Mouse (Mus musculus): ENCODE measurements around the gene Zfp119b. TPM values are rescaled to one million over a fixed set of nuclear protein-coding genes. Genes with fewer than 3 reads are reported as not detected.
"Not testable (repeated sequence)": the region's sequence is repeated elsewhere in the genome, so short reads cannot be mapped to it uniquely, and the experiment has no call there.

The Zfp119b gene
- polyA plus RNA-seq, 1 experiment, result 0.82 TPM

DNA sequence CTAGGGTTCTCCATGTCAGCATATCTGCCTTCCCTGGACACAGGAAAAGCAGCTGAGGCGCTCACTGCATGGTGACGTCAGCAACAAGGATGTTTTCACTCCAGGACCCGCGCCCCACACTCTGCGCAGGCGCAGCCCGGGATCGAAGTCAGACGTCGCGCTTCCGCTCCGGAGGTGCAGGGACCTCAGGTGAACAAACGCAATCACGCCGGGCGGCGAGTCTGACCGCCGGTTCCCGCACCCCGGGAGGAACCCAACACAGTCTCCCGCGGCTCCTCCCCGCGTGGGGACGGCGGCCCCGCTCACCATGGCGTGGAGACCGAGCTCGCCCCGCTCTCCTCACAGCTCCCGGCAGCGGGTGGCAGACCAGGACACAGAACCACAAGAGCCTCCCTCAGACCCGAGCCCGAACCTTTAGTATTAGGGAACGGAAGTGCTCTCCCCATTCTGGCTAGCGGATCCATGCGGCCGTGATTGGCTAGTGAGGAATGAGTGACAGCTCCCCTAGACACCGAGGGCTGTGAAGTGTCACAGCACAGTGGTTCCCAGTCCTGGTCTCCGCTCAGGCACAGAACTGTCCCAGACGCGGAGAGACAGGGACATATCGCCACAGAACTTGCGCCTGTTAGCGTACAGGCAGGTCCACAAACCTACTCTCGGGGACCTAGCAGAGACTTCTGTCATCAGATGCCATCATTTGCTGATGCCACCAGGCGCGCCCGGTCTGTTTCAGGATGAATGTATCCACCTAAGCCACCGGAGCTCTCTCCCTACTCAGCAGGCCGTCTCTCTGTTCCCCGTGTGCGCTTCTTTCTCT, 4.2 kb downstream of the Zfp119b start:
- not testable (repeated sequence) for H3K36me3 ChIP-seq (ENCODE audit: control insufficient read depth, insufficient read depth); H3K79me2 ChIP-seq (ENCODE audit: control insufficient read depth, insufficient read depth); H3K27me3 ChIP-seq (ENCODE audit: control insufficient read depth, insufficient read depth, insufficient read length)
- Histone ChIP-seq H3K4me3 (peak overlapping the region; percentile 53), H3K4me2 (ENCODE audit: low read depth) (peak overlapping the region; percentile 80), H3ac (ENCODE audit: control insufficient read depth, insufficient read length) (peak overlapping the region; percentile 78)
- TF ChIP-seq POLR2AphosphoS2 (IDR thresholded peaks at IDR 0.05; ENCODE audit: insufficient read length, low read depth), result peak; percentile 67
- TF ChIP-seq POLR2A (IDR thresholded peaks at IDR 0.05; ENCODE audit: insufficient read length, low read depth), result peak; percentile 64
- peak in 1 of 3 experiments; percentile 1 for TF ChIP-seq MYOD1 (IDR thresholded peaks at IDR 0.05; ENCODE audit: control insufficient read depth in 1 of 3, insufficient read length in 2 of 3, low read depth in 2 of 3)

DNA sequence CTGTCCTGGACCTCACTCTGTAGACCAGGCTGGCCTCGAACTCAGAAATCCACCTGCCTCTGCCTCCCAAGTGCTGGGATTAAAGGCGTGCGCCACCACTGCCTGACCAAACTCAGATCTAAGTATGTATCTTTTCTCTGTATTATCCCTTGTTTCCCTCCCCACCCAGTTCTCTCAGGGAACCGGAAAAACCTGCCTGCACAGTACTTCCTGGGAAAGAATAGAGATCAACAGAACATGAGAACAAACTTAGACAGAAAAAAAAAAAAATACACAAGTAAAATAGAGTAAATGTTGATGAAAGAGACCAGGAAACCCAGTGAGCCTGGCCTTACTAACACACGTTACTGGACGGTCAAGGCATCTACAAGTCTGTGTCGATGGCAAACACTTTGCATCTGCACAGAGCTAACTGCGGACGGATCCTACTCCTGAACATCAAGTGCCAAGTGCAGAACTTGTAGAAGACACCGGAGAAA, 4.9 kb downstream of the Zfp119b start:
- Histone ChIP-seq H3ac (ENCODE audit: control insufficient read depth, insufficient read length) (peak overlapping the region; percentile 78), H3K4me3 (peak overlapping the region; percentile 53), H3K4me2 (ENCODE audit: low read depth) (peak overlapping the region; percentile 80)
- not testable (repeated sequence) for H3K79me2 ChIP-seq (ENCODE audit: control insufficient read depth, insufficient read depth); H3K36me3 ChIP-seq (ENCODE audit: control insufficient read depth, insufficient read depth); H3K27me3 ChIP-seq (ENCODE audit: control insufficient read depth, insufficient read depth, insufficient read length)

DNA sequence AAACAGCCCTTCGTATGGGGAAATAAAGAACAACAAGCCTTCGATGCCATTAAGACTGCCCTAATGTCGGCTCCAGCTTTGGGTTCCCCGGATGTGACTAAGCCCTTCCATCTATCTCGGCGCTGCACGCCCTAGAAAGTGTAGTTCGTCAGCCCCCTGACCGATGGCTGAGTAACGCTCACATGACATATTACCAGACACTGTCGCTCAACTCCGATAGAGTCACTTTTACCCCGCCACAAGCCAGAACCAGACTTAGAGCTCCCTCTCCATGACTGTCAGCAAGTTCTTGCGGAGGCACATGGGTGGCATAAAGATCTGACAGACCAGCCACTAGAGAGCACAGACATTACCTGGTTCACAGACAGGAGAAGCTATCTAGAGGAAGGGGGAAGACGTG, 16.1 kb downstream of the Zfp119b start:
- no peak for TF ChIP-seq USF1 (IDR thresholded peaks at IDR 0.05; ENCODE audit: low read depth)
- TF ChIP-seq CEBPB (IDR thresholded peaks at IDR 0.05; ENCODE audit: insufficient read depth, poor library complexity, severe bottlenecking), result no peak
- TF ChIP-seq POLR2A (IDR thresholded peaks at IDR 0.05; ENCODE audit: insufficient read length, low read depth), result no peak
- no peak for TF ChIP-seq TCF12 (IDR thresholded peaks at IDR 0.05; ENCODE audit: insufficient read depth, poor library complexity, severe bottlenecking)
- no peak for TF ChIP-seq MAX (IDR thresholded peaks at IDR 0.05; ENCODE audit: low read depth)
- no peak for TF ChIP-seq TCF3 (IDR thresholded peaks at IDR 0.05; ENCODE audit: insufficient read length, low read depth)
- TF ChIP-seq POLR2AphosphoS2 (IDR thresholded peaks at IDR 0.05; ENCODE audit: insufficient read length, low read depth), result no peak
- no peak for TF ChIP-seq REST (IDR thresholded peaks at IDR 0.05; ENCODE audit: insufficient read depth, insufficient read length)
- TF ChIP-seq MYOD1 (IDR thresholded peaks at IDR 0.05; ENCODE audit: control insufficient read depth in 1 of 3, insufficient read length in 2 of 3, low read depth in 2 of 3), result no peak
- no peak for TF ChIP-seq SRF (IDR thresholded peaks at IDR 0.05; ENCODE audit: control insufficient read depth, insufficient read length, low read depth)
- no peak for TF ChIP-seq MYOG (IDR thresholded peaks at IDR 0.05; ENCODE audit: control insufficient read depth in 1 of 3, insufficient read depth in 1 of 3, insufficient read length in 2 of 3, low read depth in 2 of 3)
- TF ChIP-seq E2F4 (IDR thresholded peaks at IDR 0.05; ENCODE audit: insufficient read depth), result no peak
- Histone ChIP-seq H3K79me2 (ENCODE audit: control insufficient read depth, insufficient read depth) (no peaks in the 10 kb centered on the region), H3K27me3 (ENCODE audit: control insufficient read depth, insufficient read depth, insufficient read length) (no peaks in the 10 kb centered on the region), H3K4me3 (no peak overlapping the region), H3K4me2 (ENCODE audit: low read depth) (no peak overlapping the region), H3K36me3 (ENCODE audit: control insufficient read depth, insufficient read depth) (no peaks in the 10 kb centered on the region), H3ac (ENCODE audit: control insufficient read depth, insufficient read length) (no peak overlapping the region)

DNA sequence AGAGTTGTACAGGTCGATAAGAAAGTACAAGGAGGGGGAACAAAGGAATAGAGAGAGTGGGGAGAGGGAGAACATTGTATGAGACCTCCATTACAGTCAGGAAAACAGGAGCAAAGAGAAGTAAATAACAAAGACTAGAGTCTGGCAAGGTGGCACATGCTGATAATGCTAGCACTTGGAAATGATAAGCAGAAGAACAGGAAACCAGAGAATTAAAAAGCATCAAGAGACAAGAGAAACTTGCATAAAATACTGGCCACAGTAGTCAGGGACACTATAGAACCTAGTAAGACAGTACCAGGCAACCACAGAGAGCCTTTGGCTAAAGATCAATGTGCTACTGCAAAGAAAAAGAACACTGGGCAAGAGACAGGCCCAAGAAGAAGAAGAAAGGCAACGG, 16.7 kb downstream of the Zfp119b start:
- H3K4me3 ChIP-seq, result peak overlapping the region; percentile 37
- H3ac ChIP-seq (ENCODE audit: control insufficient read depth, insufficient read length), result no peak overlapping the region
- H3K27me3 ChIP-seq (ENCODE audit: control insufficient read depth, insufficient read depth, insufficient read length), result no peaks in the 10 kb centered on the region
- H3K36me3 ChIP-seq (ENCODE audit: control insufficient read depth, insufficient read depth), result no peaks in the 10 kb centered on the region
- no peaks in the 10 kb centered on the region for H3K79me2 ChIP-seq (ENCODE audit: control insufficient read depth, insufficient read depth)
- TF ChIP-seq USF1 (IDR thresholded peaks at IDR 0.05; ENCODE audit: low read depth) (no peak), REST (IDR thresholded peaks at IDR 0.05; ENCODE audit: insufficient read depth, insufficient read length) (no peak), MAX (IDR thresholded peaks at IDR 0.05; ENCODE audit: low read depth) (no peak), CEBPB (IDR thresholded peaks at IDR 0.05; ENCODE audit: insufficient read depth, poor library complexity, severe bottlenecking) (no peak), MYOD1 (IDR thresholded peaks at IDR 0.05; ENCODE audit: control insufficient read depth in 1 of 3, insufficient read length in 2 of 3, low read depth in 2 of 3) (no peak), E2F4 (IDR thresholded peaks at IDR 0.05; ENCODE audit: insufficient read depth) (no peak), TCF3 (IDR thresholded peaks at IDR 0.05; ENCODE audit: insufficient read length, low read depth) (no peak), TCF12 (IDR thresholded peaks at IDR 0.05; ENCODE audit: insufficient read depth, poor library complexity, severe bottlenecking) (no peak), POLR2AphosphoS2 (IDR thresholded peaks at IDR 0.05; ENCODE audit: insufficient read length, low read depth) (no peak), SRF (IDR thresholded peaks at IDR 0.05; ENCODE audit: control insufficient read depth, insufficient read length, low read depth) (no peak), POLR2A (IDR thresholded peaks at IDR 0.05; ENCODE audit: insufficient read length, low read depth) (no peak), MYOG (IDR thresholded peaks at IDR 0.05; ENCODE audit: control insufficient read depth in 1 of 3, insufficient read depth in 1 of 3, insufficient read length in 2 of 3, low read depth in 2 of 3) (no peak)
- peak overlapping the region; percentile 90 for H3K4me2 ChIP-seq (ENCODE audit: low read depth)
